Mouse (Mus musculus): Measurements from ENCODE around the gene Ifrd2. TPM values are rescaled to one million over a fixed set of nuclear protein-coding genes. Genes with fewer than 3 reads are reported as not detected.

The Ifrd2 gene
- polyA plus RNA-seq, 1 experiment from 2014 or later, result 49.5 TPM

GRCm38 (mm10) chr9:107641666-107642065, 54.2 kb downstream of the Ifrd2 start:
- Histone ChIP-seq H3K36me3 (no peaks in the 10 kb centered on the region), H3K9me3 (no peaks in the 10 kb centered on the region), H3K27me3 (no peaks in the 10 kb centered on the region), H3K4me2 (replicated peaks) (no peak overlapping the region), H3K4me1 (peaks cover 24% of the 10 kb centered on the region), H3K4me3 (no peak overlapping the region), H3K9ac (no peak overlapping the region), H3K27ac (no peak overlapping the region)
- 18% methylated on average over 8 of the region's 8 CpGs for WGBS
- no peak for ATAC-seq (ENCODE audit: low FRiP score, low read depth)

Other genes starting within 250 kb of the Ifrd2 start
- gene Hemk1, start 249.3 kb upstream of the Ifrd2 start, polyA plus RNA-seq (2015; fragmentation: Nextera tagmentation; extraction: Ambion mirVana), result 12.6 and 14.4 TPM in 2 replicates
- 1.1 TPM in 2 replicates for gene 6430571L13Rik, start 247.0 kb upstream of the Ifrd2 start, polyA plus RNA-seq (2015; fragmentation: Nextera tagmentation; extraction: Ambion mirVana)
- gene Cacna2d2, start 188.0 kb upstream of the Ifrd2 start, polyA plus RNA-seq (2015; fragmentation: Nextera tagmentation; extraction: Ambion mirVana), result 0.56 and 0.68 TPM in 2 replicates
- gene Tmem115, start 53.7 kb upstream of the Ifrd2 start, polyA plus RNA-seq (2015; fragmentation: Nextera tagmentation; extraction: Ambion mirVana), result 46.9 and 47.8 TPM in 2 replicates
- gene Cyb561d2, start 45.4 kb upstream of the Ifrd2 start, polyA plus RNA-seq (2015; fragmentation: Nextera tagmentation; extraction: Ambion mirVana), result 21.1 and 21.2 TPM in 2 replicates
- gene Nprl2, start 45.4 kb upstream of the Ifrd2 start, polyA plus RNA-seq (2015; fragmentation: Nextera tagmentation; extraction: Ambion mirVana), result 41.8 and 44.2 TPM in 2 replicates
- gene Zmynd10, start 40.3 kb upstream of the Ifrd2 start, polyA plus RNA-seq (2015; fragmentation: Nextera tagmentation; extraction: Ambion mirVana), result 1.7 and 2.1 TPM in 2 replicates
- 77.1 and 83.2 TPM in 2 replicates for gene Rassf1, start 36.1 kb upstream of the Ifrd2 start, polyA plus RNA-seq (2015; fragmentation: Nextera tagmentation; extraction: Ambion mirVana)
- 43.7 and 46.5 TPM in 2 replicates for gene Tusc2, start 24.4 kb upstream of the Ifrd2 start, polyA plus RNA-seq (2015; fragmentation: Nextera tagmentation; extraction: Ambion mirVana)
- 127 and 130 TPM in 2 replicates for gene Hyal2, start 19.7 kb upstream of the Ifrd2 start, polyA plus RNA-seq (2015; fragmentation: Nextera tagmentation; extraction: Ambion mirVana)
- gene Hyal1, start 10.7 kb upstream of the Ifrd2 start, polyA plus RNA-seq (2015; fragmentation: Nextera tagmentation; extraction: Ambion mirVana), result 13.4 and 15.5 TPM in 2 replicates
- gene Naa80, start 8.8 kb upstream of the Ifrd2 start, polyA plus RNA-seq (2015; fragmentation: Nextera tagmentation; extraction: Ambion mirVana), result 18.4 and 19.6 TPM in 2 replicates
- gene Hyal3, start 6.8 kb upstream of the Ifrd2 start, polyA plus RNA-seq (2015; fragmentation: Nextera tagmentation; extraction: Ambion mirVana), result 1.5 and 1.7 TPM in 2 replicates
- 8.0 and 8.6 TPM in 2 replicates for gene Sema3b, start 21.6 kb downstream of the Ifrd2 start, polyA plus RNA-seq (2015; fragmentation: Nextera tagmentation; extraction: Ambion mirVana)
- gene Gnai2, start 47.7 kb downstream of the Ifrd2 start, polyA plus RNA-seq (2015; fragmentation: Nextera tagmentation; extraction: Ambion mirVana), result 383 and 392 TPM in 2 replicates
- 4.3 and 5.3 TPM in 2 replicates for gene Slc38a3, start 81.9 kb downstream of the Ifrd2 start, polyA plus RNA-seq (2015; fragmentation: Nextera tagmentation; extraction: Ambion mirVana)
- 0.74 and 1.0 TPM in 2 replicates for gene Gnat1, start 92.1 kb downstream of the Ifrd2 start, polyA plus RNA-seq (2015; fragmentation: Nextera tagmentation; extraction: Ambion mirVana)
- gene Sema3f, start 122.8 kb downstream of the Ifrd2 start, polyA plus RNA-seq (2015; fragmentation: Nextera tagmentation; extraction: Ambion mirVana), result 31.8 and 32.1 TPM in 2 replicates
- 257 and 270 TPM in 2 replicates for gene Rbm5, start 183.4 kb downstream of the Ifrd2 start, polyA plus RNA-seq (2015; fragmentation: Nextera tagmentation; extraction: Ambion mirVana)

Measured in limb, embryonic 13.5 days (tissue).